Mouse (Mus musculus) MEL (cell line): ENCODE measurements around the gene E130308A19Rik. TPM values are rescaled to one million over a fixed set of nuclear protein-coding genes. Genes with fewer than 3 reads are reported as not detected.

Experiments used
- DNase-seq: peaks from one replicate; pipeline ENCODE4 v3.0.0; 2011; ENCODE audit warnings: low read depth, low spot score
- H3K27ac ChIP-seq: 2 replicates; pipeline ENCODE4 v1.5.1; 2012; ENCODE audit warnings: low read depth, mild to moderate bottlenecking, control low read depth, low read length, moderate library complexity; ENCODE audit not compliant: control insufficient read depth
- H3K27me3 ChIP-seq, 2 experiments: fragments of 150-350 bp in 1 of 2; sonication (generic) in 1 of 2; 2 replicates each; pipeline ENCODE4 v1.6.1; 2012; ENCODE audit warnings: low read length in 2 of 2, mild to moderate bottlenecking in 2 of 2, improper control_type of control experiment in 1 of 2, moderate library complexity in 1 of 2; ENCODE audit not compliant: insufficient read depth in 2 of 2, control insufficient read depth in 1 of 2
- H3K36me3 ChIP-seq, 2 experiments: 2 replicates each; pipeline ENCODE4 v1.6.1; 2012 to 2014; ENCODE audit warnings: low read length in 2 of 2, improper control_type of control experiment in 1 of 2, inconsistent platforms in 1 of 2, mild to moderate bottlenecking in 1 of 2; ENCODE audit not compliant: insufficient read depth in 2 of 2, control insufficient read depth in 1 of 2
- H3K4me1 ChIP-seq, 2 experiments: fragments of 150-350 bp in 1 of 2; sonication (generic) in 1 of 2; 2 replicates each; pipeline ENCODE4 v1.6.1; 2012; ENCODE audit warnings: low read length in 2 of 2, improper control_type of control experiment in 1 of 2, mild to moderate bottlenecking in 1 of 2; ENCODE audit not compliant: insufficient read depth in 2 of 2, control insufficient read depth in 1 of 2
- H3K4me3 ChIP-seq, 2 experiments: fragments of 150-350 bp in 1 of 2; sonication (generic) in 1 of 2; 2 replicates each; pipeline ENCODE4 v1.5.1; 2012; ENCODE audit warnings: low read depth in 2 of 2, low read length in 2 of 2, mild to moderate bottlenecking in 2 of 2, moderate library complexity in 2 of 2, control low read depth in 1 of 2, improper control_type of control experiment in 1 of 2; ENCODE audit not compliant: control insufficient read depth in 1 of 2, insufficient read depth in 1 of 2
- H3K79me2 ChIP-seq: 2 replicates; pipeline ENCODE4 v1.6.1; 2012; ENCODE audit warnings: mild to moderate bottlenecking, low read length, moderate library complexity; ENCODE audit not compliant: control insufficient read depth, poor library complexity, insufficient read depth
- H3K9ac ChIP-seq: 2 replicates; pipeline ENCODE4 v1.6.1; 2012; ENCODE audit warnings: low read depth, mild to moderate bottlenecking, control low read depth, low read length, moderate library complexity; ENCODE audit not compliant: control insufficient read depth, poor library complexity, severe bottlenecking
- H3K9me3 ChIP-seq: fragments of 150-350 bp; sonication (generic); replicated peaks from 2 replicates; pipeline ENCODE4 v1.6.1; 2012; ENCODE audit warnings: mild to moderate bottlenecking, low read length, improper control_type of control experiment, moderate library complexity; ENCODE audit not compliant: insufficient read depth
- BHLHE40 ChIP-seq: IDR thresholded peaks from 2 replicates; pipeline ENCODE4 v1.6.1; 2012; ENCODE audit warnings: low read depth, mild to moderate bottlenecking, inconsistent platforms, low read length, improper control_type of control experiment, borderline replicate concordance
- ELF1 ChIP-seq: IDR thresholded peaks from 2 replicates; pipeline ENCODE4 v1.6.1; 2014; ENCODE audit warnings: low read depth, mild to moderate bottlenecking, inconsistent platforms, low read length, improper control_type of control experiment, moderate library complexity
- EP300 ChIP-seq, 2 experiments: IDR thresholded peaks; 2 replicates each; pipeline ENCODE4 v1.6.1; 2011; ENCODE audit warnings: improper control_type of control experiment in 2 of 2, low read length in 2 of 2, low read depth in 1 of 2, mild to moderate bottlenecking in 1 of 2
- ETS1 ChIP-seq: IDR thresholded peaks from 2 replicates; pipeline ENCODE4 v1.6.1; 2012; ENCODE audit warnings: low read depth, mild to moderate bottlenecking, inconsistent platforms, low read length, improper control_type of control experiment, moderate library complexity
- GATA1 ChIP-seq: IDR thresholded peaks from 2 replicates; pipeline ENCODE4 v1.6.1; 2011; ENCODE audit warnings: low read depth, low read length, improper control_type of control experiment
- HCFC1 ChIP-seq: IDR thresholded peaks from 2 replicates; pipeline ENCODE4 v1.6.1; 2012; ENCODE audit warnings: low read depth, mild to moderate bottlenecking, inconsistent platforms, low read length, improper control_type of control experiment, moderate library complexity
- JUND ChIP-seq: IDR thresholded peaks from 2 replicates; pipeline ENCODE4 v1.6.1; 2011; ENCODE audit warnings: low read depth, mild to moderate bottlenecking, improper control_type of control experiment, low read length
- KAT2A ChIP-seq: conservative IDR thresholded peaks from 2 replicates; pipeline ENCODE4 v1.6.1; 2012; ENCODE audit warnings: low read depth, low read length, improper control_type of control experiment, inconsistent platforms
- MAFK ChIP-seq: IDR thresholded peaks from 2 replicates; pipeline ENCODE4 v1.6.1; 2011; ENCODE audit warnings: low read depth, mild to moderate bottlenecking, low read length, improper control_type of control experiment, borderline replicate concordance
- MAX ChIP-seq: IDR thresholded peaks from 2 replicates; pipeline ENCODE4 v1.6.1; 2011; ENCODE audit warnings: low read length, improper control_type of control experiment
- MAZ ChIP-seq: IDR thresholded peaks from 2 replicates; pipeline ENCODE4 v1.6.1; 2012; ENCODE audit warnings: low read depth, mild to moderate bottlenecking, inconsistent platforms, low read length, improper control_type of control experiment
- MEF2A ChIP-seq: IDR thresholded peaks from 2 replicates; pipeline ENCODE4 v1.6.1; 2014; ENCODE audit warnings: low read depth, mild to moderate bottlenecking, inconsistent platforms, low read length, improper control_type of control experiment; ENCODE audit not compliant: poor library complexity, insufficient replicate concordance, severe bottlenecking; ENCODE audit errors: extremely low read depth
- MXI1 ChIP-seq: IDR thresholded peaks from 2 replicates; pipeline ENCODE4 v1.6.1; 2011; ENCODE audit warnings: mild to moderate bottlenecking, low read depth, low read length, improper control_type of control experiment
- POLR2AphosphoS2 ChIP-seq: IDR thresholded peaks from 2 replicates; pipeline ENCODE4 v1.6.1; 2011; ENCODE audit warnings: low read length, improper control_type of control experiment
- RCOR1 ChIP-seq: IDR thresholded peaks from 2 replicates; pipeline ENCODE4 v1.6.1; 2012; ENCODE audit warnings: low read depth, mild to moderate bottlenecking, inconsistent platforms, low read length, improper control_type of control experiment
- SIN3A ChIP-seq: IDR thresholded peaks from 2 replicates; pipeline ENCODE4 v1.6.1; 2012; ENCODE audit warnings: low read length, improper control_type of control experiment, inconsistent platforms
- SMC3 ChIP-seq: IDR thresholded peaks from 2 replicates; pipeline ENCODE4 v1.6.1; 2011; ENCODE audit warnings: low read depth, low read length, improper control_type of control experiment
- TAL1 ChIP-seq: IDR thresholded peaks from 2 replicates; pipeline ENCODE4 v1.6.1; 2012; ENCODE audit warnings: mild to moderate bottlenecking, inconsistent platforms, low read length, moderate library complexity, mixed read lengths
- TCF12 ChIP-seq: IDR thresholded peaks from 2 replicates; pipeline ENCODE4 v1.6.1; 2014; ENCODE audit warnings: low read depth, mild to moderate bottlenecking, inconsistent platforms, low read length, improper control_type of control experiment, moderate library complexity
- UBTF ChIP-seq: IDR thresholded peaks from 2 replicates; pipeline ENCODE4 v1.6.1; 2012; ENCODE audit warnings: low read depth, mild to moderate bottlenecking, inconsistent platforms, low read length, improper control_type of control experiment, moderate library complexity, borderline replicate concordance; ENCODE audit not compliant: insufficient read depth
- USF1 ChIP-seq: IDR thresholded peaks from 2 replicates; pipeline ENCODE4 v1.6.1; 2014; ENCODE audit warnings: low read depth, mild to moderate bottlenecking, inconsistent platforms, low read length, improper control_type of control experiment, moderate library complexity
- ZC3H11A ChIP-seq: IDR thresholded peaks from 2 replicates; pipeline ENCODE4 v1.6.1; 2012; ENCODE audit warnings: low read depth, mild to moderate bottlenecking, inconsistent platforms, low read length, improper control_type of control experiment
- ZKSCAN1 ChIP-seq: IDR thresholded peaks from 2 replicates; pipeline ENCODE4 v1.6.1; 2012; ENCODE audit warnings: low read depth, mild to moderate bottlenecking, inconsistent platforms, low read length, improper control_type of control experiment, moderate library complexity
- ZNF384 ChIP-seq: IDR thresholded peaks from 2 replicates; pipeline ENCODE4 v1.6.1; 2012; ENCODE audit warnings: low read depth, mild to moderate bottlenecking, inconsistent platforms, low read length, improper control_type of control experiment
- polyA plus RNA-seq, 2 experiments: library from polyadenylated mRNA; stranded (reverse) in 1 of 2; unstranded in 1 of 2; fragments of >175 nt in 1 of 2; fragments of >200 nt in 1 of 2; gene quantifications; 2 replicates each; pipeline versions ENCODE4 v1.2.1 to v1.2.4; 2012; ENCODE audit warnings: low replicate concordance in 2 of 2, low read depth in 1 of 2; ENCODE audit not compliant: insufficient read length in 2 of 2, insufficient read depth in 1 of 2, missing spikeins in 1 of 2
- total RNA-seq: library from RNA; depleted of rRNA; stranded (reverse); fragments of 300-350 nt; gene quantifications from 2 replicates; pipeline ENCODE4 v1.2.3, GENCODE M21; 2012

The E130308A19Rik gene
- total and polyA plus RNA-seq, 3 experiments = 4.0 to 12.5 TPM; not detected in 1

DNA sequence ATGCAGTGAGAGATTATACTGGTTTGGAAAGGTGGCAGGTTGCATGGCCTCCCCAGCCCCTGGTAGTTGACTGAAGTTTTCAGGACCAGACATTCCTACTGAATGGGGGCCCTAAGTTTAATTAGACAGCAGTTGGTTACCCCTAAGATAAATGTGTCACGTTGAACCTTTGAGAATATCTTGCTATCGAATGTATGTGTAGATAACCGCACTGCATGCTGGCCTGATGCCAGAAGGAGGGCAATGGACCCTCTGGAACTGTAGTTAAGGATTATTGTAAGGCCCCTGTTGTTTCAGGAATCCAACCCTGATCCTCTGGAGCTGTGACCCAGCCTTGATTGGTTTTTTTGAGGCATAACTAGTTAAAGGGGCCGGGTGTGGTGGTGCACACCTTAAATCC, 58.3 kb downstream of the E130308A19Rik start:
- Histone ChIP-seq H3K9ac (no peak overlapping the region), H3K4me1 (peaks cover 38 to 43% of the 10 kb centered on the region in 2 experiments), H3K36me3 (peaks cover 0 to 54% of the 10 kb centered on the region in 2 experiments; a peak in 2 of 4 replicates), H3K9me3 (no peaks in the 10 kb centered on the region), H3K27me3 (no peaks in the 10 kb centered on the region), H3K79me2 (no peaks in the 10 kb centered on the region), H3K4me3 (no peak overlapping the region), H3K27ac (peak overlapping the region; percentile 9)
- DNase-seq = peak; percentile 56
- TF ChIP-seq TAL1 (0 out of 2 replicates have a peak, but pooled peaks have one; percentile 9), ZC3H11A (no peak), TCF12 (peak; percentile 70), ELF1 (no peak), POLR2AphosphoS2 (no peak), GATA1 (peak; percentile 62), ZKSCAN1 (no peak), USF1 (no peak), MAFK (no peak), RCOR1 (0 out of 2 replicates have a peak, but pooled peaks have one; percentile 16), ETS1 (peak; percentile 54), MAX (0 out of 2 replicates have a peak, but pooled peaks have one; percentile 15), MAZ (no peak), EP300 (IDR thresholded peaks at IDR 0.05; ENCODE audit: low read depth in 1 of 2, low read length in 2 of 2) (peak; percentile 69 to 80), SIN3A (peak; percentile 52), HCFC1 (no peak), BHLHE40 (peak; percentile 38; the same call in 1 of the 2 replicates), ZNF384 (no peak), UBTF (no peak), MEF2A (no peak), KAT2A (no peak), MXI1 (no peak)

DNA sequence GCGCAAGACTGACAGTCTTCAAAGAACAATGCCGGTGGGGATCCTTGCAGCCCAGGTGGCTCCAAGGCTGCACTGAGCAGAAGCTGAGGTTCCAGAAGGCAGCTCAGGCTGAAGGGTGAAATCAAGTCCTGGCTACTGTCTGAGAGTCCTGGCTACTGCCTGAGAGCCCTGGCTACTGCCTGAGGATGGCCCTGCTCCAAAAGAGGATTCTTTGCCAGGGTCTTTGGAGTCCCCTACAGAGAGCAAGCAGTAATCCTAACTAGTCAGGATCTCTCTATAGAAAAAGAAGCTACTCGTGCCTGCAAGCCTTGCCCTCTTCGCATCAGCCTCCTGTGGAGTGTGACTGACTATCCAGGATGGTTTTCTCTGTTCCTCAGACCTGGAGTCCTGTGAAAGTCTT, 60.7 kb downstream of the E130308A19Rik start:
- no peak for TF ChIP-seq KAT2A
- no peak for TF ChIP-seq SMC3
- TF ChIP-seq POLR2AphosphoS2 = no peak
- TF ChIP-seq MAZ = no peak
- no peak for TF ChIP-seq MEF2A
- no peak for TF ChIP-seq JUND
- H3K9me3 ChIP-seq = no peaks in the 10 kb centered on the region
- H3K27ac ChIP-seq = no peak overlapping the region
- H3K36me3 ChIP-seq = peaks cover 0 to 52% of the 10 kb centered on the region in 2 experiments; a peak in 2 of 4 replicates
- no peaks in the 10 kb centered on the region for H3K27me3 ChIP-seq
- no peak overlapping the region for H3K9ac ChIP-seq
- DNase-seq = no peak
- H3K4me1 ChIP-seq = peaks cover 41 to 43% of the 10 kb centered on the region in 2 experiments
- no peak overlapping the region for H3K4me3 ChIP-seq
- H3K79me2 ChIP-seq = no peaks in the 10 kb centered on the region
